Mouse (Mus musculus): Measurements from ENCODE around the gene Cfl2.
"Not testable (repeated sequence)": the region's sequence is repeated elsewhere in the genome, so short reads cannot be mapped to it uniquely, and the experiment has no call there.

The Cfl2 gene

GRCm38 (mm10) chr12:54862606-54863535, at the start of gene Cfl2:
Gene Cfl2, minus strand, starts transcription at chr12:54862877.
- DNase-seq, result peak; percentile 65 to 71

GRCm38 (mm10) chr12:54910387-54910786, 47.7 kb upstream of the Cfl2 start:
- no peak for DNase-seq

- DNase-seq, result not testable (repeated sequence)
These were observed 29.9 kb upstream of the Cfl2 start for GRCm38 (mm10) chr12:54892559-54892958.

GRCm38 (mm10) chr12:54890426-54890825, 27.7 kb upstream of the Cfl2 start:
- DNase-seq, result no peak

- no peak for DNase-seq
These were observed 25.0 kb upstream of the Cfl2 start for GRCm38 (mm10) chr12:54887580-54888127.

- peak in 1 of 2 experiments; percentile 27 for DNase-seq
These were observed 17.0 kb upstream of the Cfl2 start for GRCm38 (mm10) chr12:54879630-54880029.

DNA sequence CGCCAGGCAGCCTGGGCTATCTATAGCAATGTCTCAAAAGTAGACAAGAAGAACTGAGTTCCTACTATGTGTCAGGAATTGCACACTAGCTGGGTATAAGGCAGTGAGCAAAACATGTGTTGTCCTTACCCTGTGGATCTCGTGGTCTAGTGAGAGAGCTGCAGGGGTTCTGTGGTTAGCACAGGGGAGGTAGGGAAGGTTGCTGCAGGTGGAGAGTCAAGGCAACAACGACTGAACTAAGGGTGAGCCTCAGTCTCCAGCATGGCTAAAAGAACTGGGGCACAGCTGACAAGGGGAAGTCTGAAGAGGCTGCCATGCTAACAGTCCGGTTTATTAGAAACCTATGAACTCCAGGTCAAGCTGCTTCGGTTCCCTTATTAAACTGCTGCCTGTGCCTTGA, 16.5 kb upstream of the Cfl2 start:
- peak; percentile 17 to 31 for DNase-seq

GRCm38 (mm10) chr12:54877875-54878274, 15.2 kb upstream of the Cfl2 start:
- no peak for DNase-seq

- no peak for DNase-seq
These were observed 14.2 kb upstream of the Cfl2 start for GRCm38 (mm10) chr12:54876879-54877278.

GRCm38 (mm10) chr12:54874711-54875110, 12.0 kb upstream of the Cfl2 start:
- DNase-seq, result no peak

DNA sequence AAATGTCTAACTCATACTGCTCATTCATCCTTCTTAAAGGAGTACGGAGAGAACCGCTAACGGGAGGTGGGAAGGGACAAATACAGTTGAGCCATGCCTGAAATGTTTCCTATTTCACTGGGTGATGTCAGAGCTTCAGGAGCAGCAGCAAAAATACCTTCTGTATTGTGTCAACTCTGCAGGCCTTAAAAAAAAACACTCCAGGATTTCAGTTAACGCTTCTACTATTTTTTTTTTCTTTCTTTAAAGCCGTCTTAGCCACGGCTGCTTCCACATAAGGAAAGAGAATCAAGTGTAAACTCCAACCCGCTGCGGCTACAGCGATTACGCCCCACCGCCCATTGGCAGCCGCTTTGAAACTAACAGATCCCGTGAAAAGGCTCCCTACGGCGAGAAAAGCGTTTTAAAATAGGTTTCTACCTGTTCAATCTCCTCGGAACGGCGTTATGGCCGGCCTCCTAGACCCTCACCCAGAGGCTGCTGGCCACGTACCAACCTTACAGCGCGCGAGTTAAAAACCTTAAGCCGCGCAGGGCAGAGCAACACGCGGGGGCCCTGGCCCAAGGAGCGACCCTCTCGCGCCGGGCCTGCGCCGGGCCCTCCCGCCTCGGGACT, 579 bp downstream of the Cfl2 start:
- DNase-seq, result no peak

DNA sequence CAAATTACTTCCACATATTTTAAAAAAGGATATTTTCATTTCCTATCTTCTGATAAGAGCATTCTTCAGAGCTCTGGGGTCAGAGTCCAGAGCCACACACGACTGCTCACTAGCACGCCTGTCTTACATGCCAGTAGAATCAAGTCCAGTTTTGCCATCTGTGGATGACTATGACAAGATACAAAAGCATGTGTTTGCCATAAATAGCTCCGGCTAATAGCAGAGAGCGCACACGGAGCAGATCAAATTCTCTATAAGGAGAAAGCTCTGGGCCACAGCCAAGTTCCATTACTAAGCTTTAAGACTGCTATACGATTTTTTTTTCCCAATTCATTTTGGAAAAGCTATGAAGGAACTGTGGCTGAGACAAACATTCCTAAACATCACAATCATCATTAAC, 3.1 kb downstream of the Cfl2 start:
- DNase-seq, result no peak

GRCm38 (mm10) chr12:54850551-54850950, 12.1 kb downstream of the Cfl2 start:
- DNase-seq, result no peak

DNA sequence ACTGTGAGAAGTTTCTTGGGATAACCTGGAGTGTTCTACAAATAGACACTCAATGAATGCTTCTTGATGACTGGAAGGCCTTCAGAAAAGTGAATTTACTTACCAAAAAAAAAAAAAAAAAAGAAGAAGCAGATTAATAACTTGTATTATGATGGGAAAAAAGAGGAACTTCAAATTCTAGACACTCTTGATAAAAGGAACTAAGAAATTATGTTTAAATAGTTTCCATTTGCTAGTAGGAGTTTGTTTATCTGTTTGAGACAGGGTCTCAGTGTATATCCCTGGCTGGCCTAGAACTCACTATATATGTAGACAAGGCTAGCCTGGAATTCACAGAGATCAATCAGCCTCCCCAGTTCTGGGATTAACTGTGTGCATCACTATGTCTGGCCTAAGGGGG, 18.3 kb downstream of the Cfl2 start:
- no peak for DNase-seq

GRCm38 (mm10) chr12:54841576-54841975, 21.1 kb downstream of the Cfl2 start:
- no peak for DNase-seq

GRCm38 (mm10) chr12:54839815-54840214, 22.9 kb downstream of the Cfl2 start:
- no peak for DNase-seq

GRCm38 (mm10) chr12:54838931-54839330, 23.7 kb downstream of the Cfl2 start:
- DNase-seq, result no peak

DNA sequence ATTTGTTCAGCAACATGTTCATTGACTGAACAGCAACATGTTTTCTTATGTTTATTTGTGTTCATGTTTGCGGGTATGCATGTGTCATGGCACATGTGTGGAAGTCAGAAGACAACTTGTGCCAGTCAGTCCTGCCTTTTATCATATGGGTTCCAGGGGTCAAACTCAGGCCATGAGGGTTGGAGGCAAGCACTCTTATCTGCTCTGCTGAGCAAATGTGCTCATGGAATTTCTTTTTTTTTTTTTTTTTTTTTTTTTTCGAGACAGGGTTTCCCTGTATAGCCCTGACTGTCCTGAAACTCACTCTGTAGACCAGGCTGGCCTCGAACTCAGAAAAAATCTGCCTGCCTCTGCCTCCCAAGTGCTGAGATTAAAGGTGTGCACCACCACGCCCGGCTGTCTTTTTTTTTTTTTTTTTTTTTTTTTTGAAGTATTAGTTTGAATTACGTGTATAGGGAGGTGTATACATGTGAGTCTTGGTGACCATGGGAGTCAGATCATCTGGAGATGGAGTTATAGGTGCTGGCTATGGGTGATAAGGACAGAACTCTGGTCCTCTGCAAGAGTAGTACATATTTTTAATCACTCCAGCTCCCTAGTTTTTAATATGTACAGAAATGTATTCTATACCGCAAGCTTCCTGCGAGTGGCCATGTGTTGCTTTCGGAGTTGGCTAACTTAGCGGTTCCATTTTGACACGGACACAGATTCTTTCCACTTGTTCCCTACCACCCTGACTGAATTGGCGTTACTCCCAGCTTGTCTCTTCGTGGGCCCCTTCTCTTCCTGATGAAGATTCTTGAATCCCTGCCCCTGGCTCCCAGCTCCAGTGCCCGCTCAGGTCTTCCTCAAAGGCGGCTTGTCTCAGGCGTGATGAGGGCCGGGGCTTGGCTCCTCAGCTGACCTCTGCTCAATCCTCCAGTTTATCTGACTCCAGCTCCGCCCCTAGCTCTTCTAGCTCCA, 26.8 kb downstream of the Cfl2 start:
- DNase-seq, result no peak

GRCm38 (mm10) chr12:54834925-54835447, 27.7 kb downstream of the Cfl2 start:
- DNase-seq, result peak; percentile 23 to 26

- DNase-seq, result no peak
These were observed 28.7 kb downstream of the Cfl2 start for GRCm38 (mm10) chr12:54833856-54834399.

DNA sequence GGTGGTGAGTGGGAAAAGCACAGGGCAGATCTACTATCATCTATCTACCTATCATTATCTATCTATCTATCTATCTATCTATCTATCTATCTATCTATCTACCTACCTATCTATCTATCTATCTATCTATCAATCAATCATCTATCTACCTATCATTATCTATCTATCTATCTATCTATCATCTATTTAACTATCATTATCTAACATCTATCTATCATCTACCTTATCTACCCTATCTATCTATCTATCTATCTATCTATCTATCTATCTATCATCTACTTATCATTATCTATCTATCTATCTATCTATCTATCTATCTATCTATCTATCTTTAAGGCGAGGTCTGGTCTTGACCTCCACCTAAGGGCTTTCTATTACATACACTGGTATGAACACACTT, 30.8 kb downstream of the Cfl2 start:
- not testable (repeated sequence) for DNase-seq

DNA sequence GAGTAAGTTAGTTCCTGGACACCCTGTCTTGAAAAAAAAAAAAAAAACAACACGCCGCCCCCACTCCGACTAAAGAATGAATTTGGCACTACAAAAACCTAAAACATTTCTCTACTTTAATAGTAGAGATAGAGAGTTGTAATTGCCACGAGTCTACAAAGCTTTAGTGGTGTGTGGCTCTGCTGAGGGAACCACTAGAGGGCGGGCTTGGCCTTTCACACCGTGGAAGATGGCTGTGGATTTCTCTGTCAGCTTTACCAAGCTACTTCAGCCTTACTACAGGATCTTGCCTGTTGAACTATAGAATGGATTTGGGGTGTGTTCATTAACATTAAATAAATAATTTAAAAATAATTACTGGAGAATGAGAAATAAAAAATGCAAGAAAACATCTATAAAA, 32.1 kb downstream of the Cfl2 start:
- DNase-seq, result peak; percentile 30 to 40
